Mouse (Mus musculus): ENCODE measurements around the gene Tmem231.

Tmem231 gene

DNA sequence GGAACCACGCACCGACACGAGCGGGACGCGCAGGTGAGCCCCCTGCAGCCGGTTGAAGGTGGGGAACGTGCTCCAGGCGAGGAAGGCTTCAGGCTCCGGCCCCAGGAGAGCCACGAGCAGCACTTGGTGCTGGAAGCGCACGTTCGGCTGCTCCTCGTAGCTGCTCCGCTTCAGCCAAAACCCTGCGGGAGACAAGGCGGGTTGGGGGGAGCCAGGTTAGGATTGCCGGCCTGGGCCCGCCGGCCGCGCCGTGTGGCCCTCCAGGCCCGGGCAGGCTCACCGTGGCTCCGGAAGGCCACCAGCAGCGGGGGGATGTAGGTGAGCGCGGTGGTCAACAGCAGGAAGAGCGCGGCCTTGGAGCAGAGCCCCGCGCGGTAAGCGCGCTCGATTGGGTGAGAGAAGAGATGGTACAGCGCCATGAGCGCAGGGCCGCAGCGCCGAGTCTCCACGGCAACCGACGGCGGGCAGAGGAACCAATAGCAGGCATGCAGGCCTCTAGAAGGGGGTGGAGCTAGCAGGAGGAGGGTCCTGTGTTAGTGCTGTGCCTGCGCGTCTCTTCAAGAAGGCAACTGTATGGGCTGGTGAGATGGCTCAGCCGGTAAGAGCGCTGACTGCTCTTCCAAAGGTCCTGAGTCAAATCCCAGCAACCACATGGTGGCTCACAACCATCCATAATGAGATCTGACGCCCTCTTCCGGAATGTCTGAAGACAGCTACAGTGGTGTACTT lies at the start of gene Tmem231:
TSS of gene Tmem231 (minus strand) at position 534 of the 729 bp plus-strand sequence.
- peak; percentile 89 to 90 for DNase-seq

DNA sequence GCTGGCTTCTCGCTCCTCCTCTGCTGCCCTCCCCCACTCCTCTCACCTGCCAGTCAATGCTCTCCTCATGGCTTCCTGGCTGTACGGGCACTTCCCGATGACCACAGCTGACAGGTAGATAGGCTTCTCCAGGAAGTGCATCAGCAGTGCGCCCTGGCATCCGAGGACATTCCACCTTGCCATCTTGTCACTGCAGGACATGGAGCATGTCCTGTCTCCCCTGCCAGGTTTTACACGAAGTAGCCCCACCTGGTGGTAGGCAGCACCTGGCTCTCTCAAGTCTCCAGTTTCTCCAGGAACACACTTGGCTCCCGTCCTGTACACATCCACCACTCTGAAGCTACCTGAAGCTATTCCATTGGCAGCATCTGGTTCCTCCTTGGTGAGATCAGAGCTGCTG lies 48.4 kb upstream of the Tmem231 start:
- peak; percentile 16 to 18 for DNase-seq

- DNase-seq: no peak
Observed at GRCm38 (mm10) chr8:111978147-111978546, 44.5 kb upstream of the Tmem231 start.

DNA sequence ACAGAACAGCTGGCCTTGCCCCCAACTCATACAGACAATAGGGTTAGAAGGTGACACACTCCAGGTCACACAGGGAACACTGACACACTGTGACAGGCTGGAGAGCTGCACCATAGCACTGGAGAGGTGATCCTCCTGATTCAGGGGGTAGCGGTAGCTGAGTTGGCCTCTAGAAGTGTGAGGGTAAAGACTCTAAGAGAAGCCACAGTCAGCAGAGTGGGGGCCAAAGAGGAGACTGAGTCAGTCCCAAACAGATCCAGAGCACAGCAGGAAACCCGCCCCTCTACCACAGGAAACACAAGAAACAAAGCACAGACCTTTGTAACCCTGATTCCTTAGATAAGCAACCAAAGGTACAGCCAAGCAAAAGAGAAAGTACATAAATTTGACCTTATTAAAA lies 42.6 kb upstream of the Tmem231 start:
- no peak for DNase-seq

DNA sequence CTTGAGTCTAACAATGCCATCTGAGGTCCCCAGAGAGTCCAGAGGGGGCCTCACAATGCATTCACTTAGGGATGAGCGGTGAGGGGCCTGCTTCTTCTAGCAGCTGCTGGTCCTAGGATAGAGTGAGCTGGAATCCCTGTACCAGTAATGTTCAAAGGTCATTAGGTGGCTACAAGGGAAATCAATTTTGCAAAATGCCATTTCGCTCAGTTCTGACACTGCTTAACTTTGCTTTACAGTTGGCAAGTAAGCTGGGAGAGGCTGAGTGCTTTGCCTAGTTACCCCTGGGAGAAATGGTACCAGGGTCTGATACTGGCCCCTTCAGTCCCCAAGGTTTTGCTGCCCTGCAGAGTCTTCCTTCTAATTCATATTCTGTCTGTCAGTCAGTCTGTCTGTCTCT lies 42.0 kb upstream of the Tmem231 start:
- no peak for DNase-seq

- no peak for DNase-seq
Observed at GRCm38 (mm10) chr8:111974138-111974537, 40.5 kb upstream of the Tmem231 start.

- no peak for DNase-seq
Observed at GRCm38 (mm10) chr8:111968991-111969390, 35.3 kb upstream of the Tmem231 start.

DNA sequence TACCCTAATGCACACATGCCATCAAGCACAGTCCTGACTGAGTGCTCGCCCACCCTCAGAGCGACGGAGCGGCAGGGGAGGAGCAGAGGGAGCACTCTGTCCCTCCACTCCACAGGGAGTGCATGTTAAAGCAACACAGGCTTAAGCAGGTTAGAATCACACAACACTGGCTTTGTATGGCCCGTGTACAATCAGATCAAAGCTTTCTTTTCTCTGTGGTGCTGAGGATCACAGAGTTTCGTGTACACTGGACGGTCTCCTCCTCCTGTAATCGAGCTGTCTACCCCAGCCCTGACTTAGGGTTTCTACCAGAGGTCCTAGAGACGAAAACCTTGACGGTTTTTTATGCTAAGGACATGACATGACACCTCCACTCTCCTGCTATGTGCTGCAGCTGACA lies 34.9 kb upstream of the Tmem231 start:
- no peak for DNase-seq

DNA sequence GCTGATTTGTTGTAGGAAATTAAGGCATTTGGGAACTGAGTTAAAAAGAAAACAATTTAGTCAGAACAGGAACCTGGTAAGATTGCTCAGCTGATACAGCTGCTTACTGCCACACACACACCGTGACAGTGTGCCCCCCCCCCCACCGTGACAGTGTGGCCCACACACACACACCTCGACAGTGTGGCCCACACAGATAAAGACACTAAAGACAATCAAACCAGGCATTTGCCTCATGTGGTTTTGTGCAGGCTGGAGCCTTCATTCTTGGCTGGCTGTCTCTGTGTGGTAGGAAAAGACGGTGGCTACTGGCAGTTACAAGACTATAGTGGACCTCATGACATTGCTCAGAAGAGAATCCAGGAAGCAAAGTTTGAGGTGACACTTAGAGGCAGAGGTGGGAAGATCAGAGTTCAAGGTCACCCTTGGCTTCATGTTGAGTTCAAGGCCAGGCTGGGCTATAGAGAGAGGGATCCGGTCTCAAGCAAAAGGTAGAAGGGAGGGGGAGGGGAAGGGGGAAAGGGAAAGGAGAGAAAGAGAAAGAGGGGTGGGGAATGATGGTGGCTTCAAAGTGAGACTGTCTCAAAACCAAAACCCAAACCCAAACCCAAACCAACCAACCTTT lies 33.7 kb upstream of the Tmem231 start:
- DNase-seq: no peak

GRCm38 (mm10) chr8:111964849-111965561 lies 31.3 kb upstream of the Tmem231 start:
- DNase-seq: no peak

GRCm38 (mm10) chr8:111964351-111964750 lies 30.7 kb upstream of the Tmem231 start:
- DNase-seq: no peak

DNA sequence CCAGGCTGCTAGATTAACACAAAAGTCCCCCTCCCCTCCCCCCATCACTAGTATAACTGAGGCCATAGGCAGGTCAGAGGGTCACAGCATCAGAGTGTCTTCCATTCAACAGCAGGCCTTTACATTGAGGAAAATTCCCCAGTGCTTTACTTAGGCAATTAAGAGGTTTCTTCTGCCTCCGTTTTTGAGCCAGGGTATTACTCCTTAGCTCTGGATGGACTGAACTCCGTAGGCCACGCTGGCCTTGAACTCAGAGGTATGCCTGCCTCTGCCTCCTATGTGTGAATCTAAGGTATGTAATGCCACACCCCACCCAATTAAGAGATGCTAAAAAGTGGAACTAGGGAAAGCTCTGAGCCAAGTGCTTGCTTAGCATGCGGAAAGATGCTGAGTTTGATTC lies 29.9 kb upstream of the Tmem231 start:
- DNase-seq: no peak

GRCm38 (mm10) chr8:111963091-111963490 lies 29.4 kb upstream of the Tmem231 start:
- DNase-seq: no peak

DNA sequence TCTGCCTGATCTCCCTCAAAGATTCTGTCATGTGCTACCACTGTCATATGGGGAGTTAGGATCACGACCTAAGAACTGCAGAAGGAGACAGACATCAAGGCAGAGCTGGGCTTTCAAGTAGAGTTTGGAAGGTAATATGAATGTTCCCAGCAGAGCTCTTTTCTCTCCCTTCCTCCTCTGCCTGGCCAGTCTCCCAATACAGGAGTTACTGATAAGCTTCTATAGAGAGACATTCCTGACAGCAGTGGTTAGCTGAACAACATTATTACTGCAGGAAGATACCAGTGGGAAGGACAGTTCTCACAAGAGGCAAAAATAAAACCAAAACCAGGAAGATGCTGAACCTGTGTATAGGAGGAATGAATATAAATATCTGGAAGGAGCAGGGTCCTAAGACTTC lies 28.9 kb upstream of the Tmem231 start:
- DNase-seq: no peak

DNA sequence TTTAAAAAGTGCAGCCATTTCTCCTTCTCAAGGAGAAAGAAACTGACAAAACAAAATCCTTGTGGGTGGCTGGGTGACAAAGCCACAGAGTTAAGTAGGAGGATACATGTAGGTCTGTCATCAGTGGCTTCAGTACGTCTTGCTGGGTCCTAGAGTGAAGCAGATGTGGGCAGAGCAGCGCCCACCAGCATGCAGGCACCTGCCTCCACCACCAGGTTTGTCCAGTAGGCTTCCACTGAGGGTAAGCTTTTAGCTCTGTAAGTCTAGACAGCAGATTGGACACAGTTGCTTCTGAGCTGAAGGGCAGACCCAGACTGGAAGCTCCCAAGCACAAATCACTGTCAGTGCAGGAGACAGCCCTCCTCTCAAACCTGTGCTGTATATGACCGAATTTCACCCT lies 27.6 kb upstream of the Tmem231 start:
- DNase-seq: peak in 1 of 2 experiments; percentile 8

GRCm38 (mm10) chr8:111960591-111961321 lies 27.1 kb upstream of the Tmem231 start:
- DNase-seq: no peak

GRCm38 (mm10) chr8:111957231-111957630 lies 23.6 kb upstream of the Tmem231 start:
- DNase-seq: no peak

DNA sequence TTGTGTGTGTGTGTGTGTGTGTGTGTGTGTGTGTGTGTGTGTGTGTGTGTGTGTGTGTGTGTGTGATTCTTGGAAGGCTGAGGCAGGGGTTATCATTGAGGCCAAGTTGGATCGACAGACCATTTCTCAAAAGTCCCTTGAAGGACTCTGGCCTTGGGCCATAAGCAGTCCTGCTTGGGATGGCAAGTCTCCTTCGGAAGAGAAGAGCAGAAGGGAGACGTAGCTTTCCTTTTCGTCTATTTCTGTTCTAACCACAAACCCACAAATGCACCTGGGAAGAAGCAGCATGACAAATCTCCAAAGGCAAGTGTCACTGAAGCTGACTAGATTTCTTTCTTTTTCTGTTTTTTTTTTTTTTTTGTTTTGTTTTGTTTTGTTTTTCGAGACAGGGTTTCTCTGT lies 22.2 kb upstream of the Tmem231 start:
- DNase-seq: no peak

DNA sequence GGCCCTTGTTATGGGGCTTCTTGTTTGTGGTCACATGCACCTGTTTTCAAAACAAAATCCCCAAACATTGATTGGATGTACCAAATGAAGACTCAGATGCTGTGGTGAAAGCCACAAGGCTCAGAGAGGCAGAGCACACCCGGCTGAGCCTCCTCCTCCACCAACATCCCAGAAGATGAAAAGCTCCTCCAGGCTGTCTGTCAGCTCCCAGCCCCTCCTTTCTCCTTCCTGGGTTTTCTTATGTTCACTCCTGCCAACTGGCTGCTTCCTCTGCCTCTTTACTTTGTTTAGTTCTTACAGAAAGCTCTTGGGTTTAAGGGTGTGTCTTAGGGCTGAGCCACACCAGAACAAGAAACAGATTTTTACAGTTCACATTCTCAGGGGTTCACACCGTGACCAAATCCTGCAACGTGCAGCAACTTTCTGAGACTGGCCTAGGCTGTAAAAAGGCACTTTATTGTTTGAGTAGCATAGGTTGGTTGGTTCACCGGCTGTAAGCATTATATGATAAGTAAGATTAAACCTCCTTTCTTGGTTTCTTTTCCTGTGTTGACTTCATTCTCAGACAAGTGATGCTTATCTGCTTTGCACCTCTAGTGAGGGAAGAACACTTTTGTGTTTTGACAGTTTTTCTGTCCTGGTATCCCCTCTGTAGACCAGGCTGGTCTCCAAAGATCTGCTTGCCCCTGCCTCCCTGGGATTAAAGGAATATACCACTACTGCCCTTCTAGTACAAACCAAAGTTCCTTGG lies 21.3 kb upstream of the Tmem231 start:
- DNase-seq: no peak

GRCm38 (mm10) chr8:111951936-111952335 lies 18.3 kb upstream of the Tmem231 start:
- DNase-seq: no peak

- DNase-seq: peak; percentile 63 to 66
Observed at GRCm38 (mm10) chr8:111951317-111951716, 17.6 kb upstream of the Tmem231 start.

- peak; percentile 31 to 32 for DNase-seq
Observed at GRCm38 (mm10) chr8:111950846-111951245, 17.2 kb upstream of the Tmem231 start.

GRCm38 (mm10) chr8:111947954-111948353 lies 14.3 kb upstream of the Tmem231 start:
- DNase-seq: no peak

All from B cell, adult 2 months (primary cell).